Mouse (Mus musculus) G1E-ER4 (cell line): ENCODE data around the gene Iqck. TPM values are rescaled to one million over a fixed set of nuclear protein-coding genes. Genes with fewer than 3 reads are reported as not detected.

Experiments used
- GATA1 ChIP-seq: IDR thresholded peaks from one replicate; pipeline ENCODE4 v1.8.0; 2012; ENCODE audit warnings: low read length, inconsistent platforms
- polyA plus RNA-seq: library from polyadenylated mRNA; stranded (reverse); fragments of >175 nt; gene quantifications from 2 replicates; pipeline ENCODE4 v1.2.3, GENCODE M21; 2012

Iqck gene
- polyA plus RNA-seq, 1 experiment: 0.29 TPM

DNA sequence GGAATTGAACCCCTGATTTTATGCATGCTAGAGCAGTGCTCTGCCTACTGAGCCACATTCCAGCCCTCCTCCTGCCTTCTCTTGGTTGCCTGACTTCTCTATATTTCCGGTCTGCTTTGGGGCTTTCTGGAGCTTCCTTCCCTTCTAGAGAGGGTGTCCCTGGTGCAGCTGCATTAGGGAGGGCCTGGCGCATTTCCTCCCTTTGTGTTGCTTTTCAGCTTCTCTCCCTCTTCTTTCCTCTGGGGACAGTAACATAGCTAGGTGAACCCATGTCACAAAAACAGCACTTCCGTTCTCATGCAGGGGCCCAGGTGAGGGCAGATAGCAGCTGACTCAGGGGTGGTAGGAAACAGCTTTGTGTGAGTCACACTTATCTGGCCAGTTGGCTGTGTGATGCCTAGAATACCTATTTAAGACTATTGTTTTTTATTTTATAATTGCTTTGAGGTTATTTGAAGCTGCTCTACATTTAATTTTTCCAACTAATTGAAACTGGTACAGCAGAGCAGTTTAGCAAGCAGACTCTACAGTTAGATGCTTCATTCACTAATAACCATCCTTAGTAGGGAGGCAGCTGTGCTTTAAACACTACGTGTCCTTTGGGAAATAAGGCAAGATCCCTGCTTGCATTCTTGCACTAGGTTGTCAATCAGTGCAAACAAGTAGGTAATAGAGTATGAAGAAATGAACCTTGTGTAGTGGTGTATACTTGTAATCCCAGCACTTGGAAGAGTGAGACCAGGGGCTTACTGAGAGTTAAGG is 67.1 kb downstream of the Iqck start:
- no peak for TF ChIP-seq GATA1

GRCm38 (mm10) chr7:118925547-118925946 is 70.0 kb downstream of the Iqck start:
- TF ChIP-seq GATA1: no peak

- no peak for TF ChIP-seq GATA1
Observed at GRCm38 (mm10) chr7:118926516-118927260, 71.1 kb downstream of the Iqck start.

DNA sequence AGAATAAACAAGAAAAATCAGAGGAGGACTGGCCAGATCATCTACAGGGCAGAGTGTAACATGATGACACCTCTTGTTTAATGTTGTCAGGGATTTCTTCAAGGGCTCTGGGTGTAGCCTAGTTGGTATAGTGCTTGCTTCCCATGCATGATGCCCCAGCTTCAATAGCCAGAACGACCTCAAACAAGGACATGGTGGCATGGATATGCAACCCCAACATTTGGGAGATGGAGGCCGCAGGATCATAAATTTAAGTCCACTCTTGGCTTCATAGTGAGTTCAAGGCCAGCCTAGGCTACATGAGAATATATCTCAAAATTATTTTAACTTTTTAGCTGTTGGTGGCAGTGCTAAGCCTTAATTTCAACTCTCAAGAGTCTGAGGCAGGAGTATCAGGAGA is 71.7 kb downstream of the Iqck start:
- no peak for TF ChIP-seq GATA1

DNA sequence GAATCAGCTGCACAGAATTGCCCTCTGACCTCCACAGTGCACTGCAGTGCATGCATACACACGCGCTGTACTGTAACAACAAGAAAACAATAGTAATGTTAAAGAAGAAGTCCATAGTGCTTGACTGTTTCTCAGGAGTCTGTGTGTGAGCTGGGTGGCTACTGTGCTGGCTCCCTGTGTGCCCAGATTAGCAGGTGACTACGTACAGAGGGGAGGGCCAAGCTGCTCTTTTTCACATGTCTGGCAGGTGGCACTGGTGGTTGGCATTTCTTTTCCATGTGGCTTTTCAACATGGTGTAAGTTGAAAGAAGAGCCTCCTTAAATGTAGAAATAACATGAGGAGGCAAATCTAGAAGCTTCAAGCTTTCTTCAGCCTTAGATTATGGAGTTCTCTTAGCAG is 72.8 kb downstream of the Iqck start:
- TF ChIP-seq GATA1: no peak

- no peak for TF ChIP-seq GATA1
Observed at GRCm38 (mm10) chr7:118928916-118929315, 73.4 kb downstream of the Iqck start.

DNA sequence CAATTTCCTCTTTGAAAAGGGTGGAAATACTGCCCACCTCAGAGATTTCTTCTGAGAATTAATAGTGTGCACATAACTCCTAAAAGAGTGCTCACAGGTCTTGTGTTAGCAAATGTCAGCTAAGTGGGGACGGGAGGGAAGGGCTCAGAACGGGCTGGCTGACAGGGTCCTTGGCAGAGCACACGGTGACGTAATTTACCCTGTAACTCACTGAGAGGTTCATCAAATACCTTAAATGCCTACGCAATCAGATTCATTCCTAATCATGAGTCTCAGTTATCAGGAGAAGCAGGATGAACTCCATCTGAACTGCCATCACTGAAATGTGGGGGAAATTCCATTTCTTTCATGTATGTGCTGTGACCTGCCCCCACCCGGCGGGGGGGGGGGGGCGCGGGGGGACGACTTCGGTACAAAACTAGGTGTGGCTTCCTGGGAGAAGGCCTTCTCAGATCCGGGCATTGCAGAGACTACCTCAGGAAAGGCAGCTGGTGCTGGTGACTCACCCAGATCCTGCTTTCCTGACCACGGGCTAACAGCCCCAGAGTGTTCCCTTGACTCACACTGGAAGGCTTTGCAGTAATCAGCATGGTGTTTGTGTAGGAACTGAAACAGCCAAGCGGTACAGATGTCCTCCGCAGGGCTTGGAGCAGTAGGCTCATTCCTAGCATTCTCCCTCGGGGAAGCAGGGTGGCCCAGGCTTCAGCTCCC is 74.2 kb downstream of the Iqck start:
- no peak for TF ChIP-seq GATA1

DNA sequence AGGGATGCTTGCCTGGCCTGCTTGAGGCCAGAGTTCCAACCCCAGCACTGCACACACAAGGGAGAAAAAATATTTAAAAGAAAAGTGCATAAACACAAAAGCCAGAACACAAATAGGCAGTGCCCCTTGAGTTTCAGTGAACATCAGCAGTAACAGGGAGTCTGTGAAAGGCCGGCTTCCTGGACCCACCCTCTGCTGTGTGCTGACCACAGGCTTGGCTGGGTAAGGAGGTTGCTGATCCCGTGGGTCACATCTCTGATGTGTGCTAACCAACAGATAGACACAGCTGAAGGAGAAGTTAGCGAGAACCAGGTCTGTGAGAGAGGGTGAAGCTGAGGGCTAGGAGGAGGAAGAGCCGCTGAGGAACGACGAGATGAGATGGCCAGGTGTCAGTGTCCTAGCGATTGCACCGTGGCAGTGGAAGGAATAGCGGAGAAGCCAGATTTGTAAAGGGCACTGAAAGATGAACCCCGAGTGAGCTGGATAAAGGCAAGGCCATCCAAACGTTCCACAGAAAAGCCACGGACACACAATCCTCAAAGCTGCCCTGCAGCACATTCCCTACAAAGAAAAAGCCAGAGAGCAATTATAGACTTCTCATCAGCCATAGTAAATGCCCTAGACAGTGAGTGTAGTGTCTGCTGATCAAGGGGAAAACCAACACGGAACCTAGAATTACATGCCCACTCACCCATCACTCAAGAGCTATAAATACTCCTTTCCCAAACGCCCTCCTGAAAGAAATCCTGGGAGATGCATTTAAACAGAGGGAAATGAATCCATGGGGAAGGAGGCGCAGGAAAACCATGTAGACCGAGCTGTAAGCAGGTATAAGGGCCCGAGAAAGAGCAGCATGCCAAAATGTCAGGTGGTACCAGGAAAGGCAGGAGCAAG is 76.2 kb downstream of the Iqck start:
- TF ChIP-seq GATA1: no peak

DNA sequence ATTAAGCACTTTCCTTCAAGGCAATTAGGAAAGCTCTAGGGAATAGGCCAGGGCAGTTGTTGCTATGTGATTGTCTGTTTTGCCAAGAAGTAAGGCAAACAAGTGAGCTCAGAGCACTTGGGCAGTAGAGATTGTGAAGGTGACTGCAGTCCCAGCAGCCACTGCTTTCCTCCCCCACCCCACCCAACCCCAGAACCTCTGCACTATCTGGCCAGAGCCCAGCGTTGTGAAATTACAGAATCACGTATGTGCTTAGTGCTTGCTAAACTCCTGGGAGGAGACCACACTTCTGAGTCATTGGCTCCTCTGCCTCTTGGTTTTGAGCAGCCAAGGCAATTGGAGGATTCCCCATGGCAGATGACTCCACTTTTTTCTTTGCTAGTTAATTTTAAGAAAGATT is 79.8 kb downstream of the Iqck start:
- TF ChIP-seq GATA1: no peak

DNA sequence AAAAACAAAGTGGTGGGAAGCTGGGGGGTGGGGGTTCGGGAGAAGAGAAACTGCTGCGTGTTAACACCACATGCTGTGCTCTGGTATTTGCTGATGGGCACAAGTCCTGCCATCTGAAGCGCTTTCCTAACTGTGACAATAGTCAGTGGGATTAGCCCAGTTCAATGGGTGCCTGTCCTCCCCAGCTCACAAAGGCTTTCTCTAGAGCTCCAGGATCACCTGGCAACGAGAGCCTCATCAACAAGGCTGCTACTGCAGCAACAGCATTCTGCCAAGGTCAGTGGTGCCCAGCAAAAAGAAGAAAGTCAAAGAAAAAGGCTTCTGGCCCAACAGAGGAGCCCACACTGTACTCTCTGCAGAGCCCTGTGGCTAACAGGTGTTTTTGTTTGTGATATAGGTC is 81.3 kb downstream of the Iqck start:
- TF ChIP-seq GATA1: no peak

DNA sequence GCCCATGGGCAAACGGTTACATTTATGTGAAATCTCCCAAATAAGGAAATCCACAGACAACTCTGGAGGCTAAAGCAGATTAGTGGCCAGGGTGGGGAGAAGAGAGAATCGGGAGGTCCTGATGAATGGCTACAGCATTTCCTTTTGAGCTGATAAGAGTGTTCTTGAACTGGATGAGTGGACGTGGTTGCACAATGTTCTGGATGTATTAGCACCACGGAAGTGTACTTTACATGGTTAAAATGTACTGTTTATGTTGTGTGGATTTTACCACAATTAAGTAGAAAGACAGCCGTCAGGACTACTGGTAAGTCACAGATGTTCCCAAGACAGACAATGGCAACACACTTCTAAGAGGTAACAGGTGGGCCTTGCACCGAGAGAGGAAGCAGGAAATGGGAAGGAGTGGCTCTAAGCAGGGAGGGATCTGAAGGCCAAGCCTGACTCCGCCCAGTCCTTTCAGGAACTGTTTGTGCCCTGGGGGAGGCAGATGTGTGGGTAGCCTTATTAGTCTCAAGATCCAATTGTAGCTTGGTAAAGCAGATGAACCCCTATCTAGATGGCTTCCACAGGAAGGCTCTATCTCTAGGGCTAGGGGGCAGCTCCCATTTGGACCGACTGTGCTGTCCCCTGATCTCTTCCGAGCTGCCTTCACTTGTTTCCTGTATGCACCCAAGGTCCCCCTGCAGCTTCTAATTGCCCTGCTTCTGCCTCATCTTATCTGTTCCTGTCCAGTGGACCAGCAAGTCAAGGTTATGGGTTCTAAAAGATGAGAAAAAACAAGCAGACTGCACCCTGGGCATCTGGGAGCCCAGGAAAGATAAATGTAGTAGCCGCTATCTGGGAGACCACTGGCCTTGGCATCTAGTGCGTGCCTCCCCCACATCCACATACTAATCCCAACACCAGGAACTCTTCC is 82.2 kb downstream of the Iqck start:
- no peak for TF ChIP-seq GATA1

DNA sequence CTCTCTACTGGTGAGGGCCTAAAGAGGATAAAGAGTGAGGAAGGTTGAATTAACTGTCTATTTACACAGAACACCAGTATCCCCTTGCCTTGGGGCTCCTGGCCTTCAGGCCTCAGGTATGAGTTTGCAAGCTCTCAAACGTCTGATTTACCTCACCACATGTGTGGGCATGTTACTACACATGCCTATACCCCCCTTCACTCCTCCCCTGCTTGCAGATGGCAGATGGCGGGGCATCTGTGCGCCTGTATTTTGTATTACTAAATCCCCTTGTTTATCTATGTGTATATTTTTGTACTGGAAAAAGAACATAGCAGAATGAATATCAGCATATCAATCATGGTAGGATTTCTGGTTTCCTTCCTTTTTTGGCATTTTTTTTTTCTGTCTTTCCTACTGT is 86.7 kb downstream of the Iqck start:
- TF ChIP-seq GATA1: no peak

DNA sequence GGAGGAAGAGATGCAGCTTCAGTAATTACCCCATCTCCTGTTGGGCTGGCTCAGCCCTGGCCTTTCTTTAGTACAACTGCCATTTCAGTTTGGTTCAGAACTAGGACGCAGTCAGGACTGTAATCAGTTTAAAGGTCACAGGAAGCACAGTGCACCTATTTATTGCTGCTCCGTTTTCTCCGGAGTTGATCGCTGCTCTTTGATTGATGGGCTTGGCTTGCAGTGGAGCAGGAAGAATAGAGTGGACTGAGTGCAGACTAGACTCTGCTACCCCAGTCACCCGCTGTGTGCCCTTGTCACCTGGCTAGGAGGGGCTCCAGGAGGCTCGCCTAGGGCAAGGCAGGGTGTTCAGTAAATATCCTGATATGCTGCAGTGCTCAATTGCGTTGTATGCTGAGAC is 87.6 kb downstream of the Iqck start:
- TF ChIP-seq GATA1: no peak

DNA sequence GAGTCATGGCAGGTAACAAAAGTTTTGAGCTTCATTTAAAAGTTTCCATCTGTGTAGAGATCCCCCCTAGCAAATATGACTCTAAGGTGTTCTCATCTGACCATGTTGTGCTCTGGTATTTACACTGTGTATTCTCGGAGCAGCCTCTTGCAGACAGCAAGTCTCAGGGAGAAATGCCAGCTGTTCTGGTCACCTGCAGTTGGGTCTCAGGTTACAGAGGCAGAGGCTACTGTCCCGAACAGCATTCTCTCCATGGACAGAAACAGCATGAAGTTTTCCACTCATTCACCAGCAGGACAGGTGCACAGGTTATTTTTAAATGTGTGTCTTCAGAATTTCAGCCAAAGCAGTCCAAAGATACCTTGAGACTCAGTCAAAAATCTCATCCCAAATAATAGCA is 89.3 kb downstream of the Iqck start:
- TF ChIP-seq GATA1: no peak
